In the genomic region with DNA sequence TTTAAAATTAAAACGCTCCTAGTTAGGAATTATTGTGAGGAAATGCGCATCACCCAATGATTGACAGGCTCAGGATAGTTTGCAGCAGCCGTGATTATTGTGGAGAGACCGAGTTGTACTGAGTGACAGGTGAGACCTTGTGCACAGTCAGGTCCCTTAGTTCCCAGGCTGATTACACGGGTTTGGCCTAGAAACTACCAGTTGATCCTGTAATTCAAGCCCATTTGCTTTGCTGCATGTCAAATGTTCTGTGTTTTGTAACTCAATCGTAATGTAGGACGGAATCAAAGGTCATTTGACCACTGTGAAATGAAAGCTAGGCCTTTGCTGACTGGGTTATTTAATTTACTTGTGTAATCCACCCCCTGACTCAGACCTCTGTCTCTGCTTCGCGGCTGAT, we compare ENCODE assay signal across 8 mouse cellular contexts. TPM values are rescaled to one million over a fixed set of nuclear protein-coding genes. Genes with fewer than 3 reads are reported as not detected.
DNase-seq lines count a peak whose midpoint lies in the region; ATAC-seq and TF ChIP-seq lines count a peak whose summit lies in the region.

No protein-coding gene starts in this region.

- ATAC-seq in kidney, embryonic 15.5 days (replicated peaks; ENCODE audit: low FRiP score), result peak; percentile 75

- H3K27ac ChIP-seq in left cerebral cortex, adult 2 months, result peak overlapping the region; percentile 42
- peak overlapping the region; percentile 80 for H3K27ac ChIP-seq in forebrain, embryonic 10.5 days
- no peak overlapping the region for H3K27ac ChIP-seq in kidney, embryonic 15.5 days
- peak overlapping the region; percentile 81 for H3K27ac ChIP-seq in midbrain, embryonic 10.5 days (replicated peaks)

- WGBS in forebrain, embryonic 10.5 days, result 32% methylated on average over 9 of the region's 9 CpGs
- 13% methylated on average over 9 of the region's 9 CpGs for WGBS in kidney, embryonic 15.5 days
- 30% methylated on average over 9 of the region's 9 CpGs for WGBS in midbrain, embryonic 10.5 days

- H3K9me3 ChIP-seq in forebrain, embryonic 10.5 days, result no peaks in the 10 kb centered on the region
- H3K9me3 ChIP-seq in kidney, embryonic 15.5 days (replicated peaks), result no peaks in the 10 kb centered on the region
- no peaks in the 10 kb centered on the region for H3K9me3 ChIP-seq in midbrain, embryonic 10.5 days (replicated peaks)

- no peak for TF ChIP-seq CTCF in left cerebral cortex, adult 2 months (IDR thresholded peaks at IDR 0.05)

- peak overlapping the region; percentile 56 for H3K9ac ChIP-seq in kidney, embryonic 15.5 days

- no peaks in the 10 kb centered on the region for H3K27me3 ChIP-seq in forebrain, embryonic 10.5 days (ENCODE audit: poor library complexity, severe bottlenecking)
- no peaks in the 10 kb centered on the region for H3K27me3 ChIP-seq in kidney, embryonic 15.5 days
- H3K27me3 ChIP-seq in midbrain, embryonic 10.5 days (ENCODE audit: low read depth, poor library complexity, severe bottlenecking), result no peaks in the 10 kb centered on the region

- peaks cover 11% of the 10 kb centered on the region for H3K36me3 ChIP-seq in forebrain, embryonic 10.5 days (replicated peaks)
- H3K36me3 ChIP-seq in kidney, embryonic 15.5 days, result peaks cover 26% of the 10 kb centered on the region; the same call in 1 of the 2 replicates
- peaks cover 3% of the 10 kb centered on the region; the same call in 1 of the 2 replicates for H3K36me3 ChIP-seq in midbrain, embryonic 10.5 days

- H3K4me3 ChIP-seq in left cerebral cortex, adult 2 months, result peak overlapping the region; percentile 94
- peak overlapping the region; percentile 75 for H3K4me3 ChIP-seq in forebrain, embryonic 10.5 days
- peak overlapping the region; percentile 85 for H3K4me3 ChIP-seq in kidney, embryonic 15.5 days (replicated peaks)
- H3K4me3 ChIP-seq in midbrain, embryonic 10.5 days, result peak overlapping the region; percentile 82

- H3K4me1 ChIP-seq in forebrain, embryonic 10.5 days, result peaks cover 16% of the 10 kb centered on the region
- peaks cover 12% of the 10 kb centered on the region for H3K4me1 ChIP-seq in kidney, embryonic 15.5 days
- H3K4me1 ChIP-seq in midbrain, embryonic 10.5 days, result peaks cover 16% of the 10 kb centered on the region

- DNase-seq in left cerebral cortex, adult 2 months (ENCODE audit: extremely low spot score in 1 of 2, low spot score in 2 of 2), result no peak
- DNase-seq in left cerebral cortex, postnatal 36 days (ENCODE audit: low spot score in 2 of 2), result no peak
- peak; percentile 26 for DNase-seq in ZHBTc4 (ENCODE audit: low read depth, low spot score)
- DNase-seq in forebrain, embryonic 10.5 days (ENCODE audit: extremely low spot score, low spot score), result no peak
- no peak for DNase-seq in midbrain, embryonic 10.5 days (ENCODE audit: low spot score)
- no peak for DNase-seq in ovary, adult 18-20 months (ENCODE audit: low spot score)
- DNase-seq in left cerebral cortex, postnatal 10 days (ENCODE audit: extremely low spot score in 1 of 2, low spot score in 2 of 2), result no peak

- intact Hi-C loops in left cerebral cortex, adult 2 months (cut with DNase I), result no loop called here
- intact Hi-C loops in left cerebral cortex, postnatal 36 days (cut with DNase I), result no loop called here
- intact Hi-C loops in left cerebral cortex, postnatal 10 days (cut with DNase I), result no loop called here

- peak overlapping the region; percentile 86 for H3K4me2 ChIP-seq in kidney, embryonic 15.5 days

RNA-seq across cellular contexts. Expression of gene Mocs2, which starts 0.5 kb away (rescaled TPM):
- 10 to 100 TPM; 70.6 to 78.0 TPM for total RNA-seq in left cerebral cortex, adult 2 months (2021)
- 10 to 100 TPM; 73.5 to 74.4 TPM for total RNA-seq in left cerebral cortex, postnatal 36 days (2021)
- 67.7 and 69.1 TPM in 2 replicates for polyA plus RNA-seq in forebrain, embryonic 10.5 days (2016; fragmentation: Nextera tagmentation; extraction: Ambion mirVana)
- 76.1 and 78.9 TPM in 2 replicates for polyA plus RNA-seq in kidney, embryonic 15.5 days (2015; fragmentation: Nextera tagmentation; extraction: Ambion mirVana)
- 71.3 and 77.9 TPM in 2 replicates for polyA plus RNA-seq in midbrain, embryonic 10.5 days (2016; fragmentation: Nextera tagmentation; extraction: Ambion mirVana)
- 10 to 100 TPM; 74.0 to 90.3 TPM for total RNA-seq in left cerebral cortex, postnatal 10 days (2021)
